Mouse (Mus musculus) spleen, adult 2 months (tissue): Measurements from ENCODE around the gene Sbno1.

ENCODE experiments used
- CTCF ChIP-seq: fragments of 200-500 bp; IDR thresholded peaks from 2 replicates; pipeline ENCODE4 v1.5.1; 2011; ENCODE audit warnings: mild to moderate bottlenecking, inconsistent platforms; ENCODE audit not compliant: insufficient read depth, insufficient read length, insufficient replicate concordance; ENCODE audit errors: extremely low read depth
- POLR2A ChIP-seq: fragments of 200-500 bp; IDR thresholded peaks from 2 replicates; pipeline ENCODE4 v1.6.1; 2011; ENCODE audit warnings: low read depth, low read length, inconsistent platforms

DNA sequence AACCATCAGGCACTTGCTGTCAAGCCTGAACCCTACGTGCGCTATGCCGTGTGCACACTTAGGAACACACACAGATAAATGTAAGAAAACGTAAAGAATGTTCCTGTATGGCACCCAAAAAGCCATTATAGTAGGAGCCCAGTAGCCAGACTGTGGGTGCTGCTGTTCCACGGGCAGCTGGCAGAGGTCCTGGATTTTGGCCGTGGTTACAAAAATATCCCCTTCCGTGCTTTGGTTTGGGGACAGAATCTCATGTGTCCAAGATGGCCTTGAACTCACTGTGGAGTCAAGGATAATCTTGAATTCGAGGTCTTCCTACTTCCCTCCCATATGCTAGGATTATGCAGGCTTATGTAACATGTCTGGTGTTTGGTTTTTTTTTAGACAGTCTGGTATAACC, 82.9 kb downstream of the Sbno1 start:
- TF ChIP-seq POLR2A (no peak), CTCF (no peak)
